Mouse (Mus musculus): ENCODE results near the gene Ccdc181. TPM values are rescaled to one million over a fixed set of nuclear protein-coding genes. Genes with fewer than 3 reads are reported as not detected.

Ccdc181 gene
- 6.2 to 7.9 TPM (median 7.5 TPM) in 4 replicates for total RNA-seq (2023; ENCODE audit: inconsistent age)

DNA sequence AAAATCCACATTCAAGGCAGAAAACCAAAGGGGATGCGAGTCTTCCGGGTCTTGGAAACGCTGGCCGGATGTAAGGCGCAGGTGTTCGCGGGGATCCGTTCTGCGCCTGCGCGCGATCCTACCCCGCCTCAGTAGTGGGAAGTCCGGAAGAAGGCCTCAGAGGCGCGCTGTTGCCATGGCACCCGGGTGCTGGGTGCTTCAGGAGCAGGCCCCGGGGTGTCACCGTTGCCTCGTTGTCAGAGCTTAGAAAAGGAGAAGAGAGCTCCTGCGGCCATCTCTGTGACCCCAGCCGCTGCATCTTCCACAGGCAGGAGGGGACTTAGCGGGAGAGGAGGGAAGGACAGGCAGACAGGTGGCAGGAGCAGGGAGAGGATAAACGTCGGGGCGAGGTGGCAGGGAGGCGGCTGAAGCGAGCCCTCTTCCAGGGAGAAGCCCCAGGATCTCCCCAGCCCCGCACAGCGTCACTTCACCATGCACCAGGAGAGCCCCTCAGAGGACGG, at the start of gene Ccdc181:
TSS of gene Ccdc181 (plus strand) at position 131 of the 500 bp plus-strand sequence.

DNA sequence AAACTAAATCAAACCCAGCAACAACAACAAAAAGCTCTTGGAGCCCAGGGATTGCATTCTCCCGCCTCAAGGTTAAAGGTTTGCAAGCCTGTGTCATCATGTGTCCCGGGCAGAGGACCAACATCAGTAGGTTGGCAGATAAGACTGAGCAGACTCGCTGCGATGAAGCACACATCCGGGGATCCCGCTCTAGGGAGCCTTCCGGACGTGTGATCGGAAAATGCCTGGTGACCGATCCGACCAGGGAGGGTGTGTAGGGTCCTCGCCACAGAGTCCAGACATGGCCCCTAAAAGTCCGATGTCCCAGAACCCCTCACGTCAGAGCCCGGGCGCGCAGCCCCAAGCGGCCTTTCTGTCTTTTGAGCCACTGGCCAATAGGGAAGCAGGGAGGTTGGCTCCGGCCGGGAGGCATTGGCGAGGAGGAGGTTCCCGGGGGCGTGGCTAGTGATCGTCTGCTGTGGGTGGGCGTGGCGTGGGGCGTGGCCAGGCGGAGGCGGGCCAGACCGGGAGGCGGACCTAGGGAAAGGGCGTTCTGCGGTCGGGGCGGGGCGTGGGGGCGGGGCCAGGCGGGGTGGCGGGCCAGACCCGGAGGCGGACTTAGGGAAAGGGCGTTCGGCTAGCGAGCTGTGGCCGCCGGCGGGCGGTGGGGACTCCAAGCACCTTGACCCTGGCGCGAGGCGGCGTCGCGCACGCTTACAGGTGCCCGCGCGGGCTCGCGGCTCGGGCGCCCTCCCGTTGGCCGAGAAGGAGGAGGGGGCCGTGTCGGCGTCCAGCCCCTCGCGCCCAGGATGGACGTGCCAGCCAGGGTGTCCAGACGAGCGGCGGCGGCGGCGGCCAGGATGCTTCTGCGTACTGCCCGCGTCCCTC, 26.7 kb upstream of the Ccdc181 start, which contains the start of gene Slc19a2:
TSS of gene Slc19a2 (plus strand) at position 582 of the 867 bp plus-strand sequence.

DNA sequence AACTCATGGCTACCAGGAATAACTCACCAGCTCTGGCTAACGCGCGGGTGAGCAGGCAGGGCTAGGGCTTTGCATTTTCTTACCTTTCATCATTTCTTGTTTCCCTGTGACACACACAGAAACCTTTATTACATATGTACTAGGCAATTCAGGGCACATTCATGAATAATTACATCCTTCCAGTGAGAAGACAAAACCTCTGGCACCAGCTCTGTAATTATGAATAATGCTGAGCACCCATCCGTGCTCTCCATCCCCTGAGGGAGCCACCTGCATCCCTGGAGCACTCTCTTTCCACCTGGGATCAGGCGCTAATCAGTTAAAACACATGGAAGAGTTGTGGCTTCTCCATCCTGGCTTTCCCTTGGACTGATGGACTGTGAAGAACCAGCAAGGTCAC, 28.4 kb downstream of the Ccdc181 start, which contains the start of gene Nme7:
TSS of gene Nme7 (plus strand) at position 301 of the 400 bp plus-strand sequence.

DNA sequence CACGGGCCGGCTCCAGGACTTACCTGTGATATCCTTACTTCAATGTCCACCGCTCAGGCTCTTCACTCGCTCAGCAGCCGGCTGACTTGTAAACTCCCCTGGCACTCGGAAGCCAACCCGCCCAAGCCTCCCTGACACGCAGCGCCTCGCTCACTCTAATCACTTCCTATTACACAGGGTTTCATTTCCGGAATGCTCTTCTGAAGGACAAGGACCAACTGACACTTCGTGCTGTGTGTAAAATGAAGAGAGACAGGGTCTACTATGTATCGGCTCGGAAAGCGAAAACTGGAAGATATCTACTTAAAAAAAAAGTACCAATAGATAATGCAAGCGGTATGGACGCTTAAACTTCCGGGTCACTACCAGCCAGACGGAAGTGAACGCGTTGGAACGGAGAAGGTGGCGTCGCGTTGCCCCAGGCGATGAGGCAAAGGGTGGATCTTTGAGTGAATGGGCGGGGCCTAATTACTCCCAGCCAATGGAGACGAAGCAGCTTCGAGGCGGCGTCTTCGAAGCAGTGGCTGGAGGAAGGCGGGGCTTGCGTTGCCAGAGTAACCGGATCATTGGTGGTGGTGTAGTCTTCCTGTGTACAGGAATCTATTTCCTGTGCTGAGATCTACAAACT, 31.9 kb downstream of the Ccdc181 start, which contains the start of gene Blzf1:
TSS of gene Blzf1 (minus strand) at position 366 of the 628 bp plus-strand sequence.

Other genes starting within 250 kb of the Ccdc181 start
- not detected in 4 replicates for gene Sele, start 227.4 kb upstream of the Ccdc181 start, total RNA-seq (2023; ENCODE audit: inconsistent age)
- 536 to 644 TPM (median 601 TPM) in 4 replicates for gene Sell, start 213.6 kb upstream of the Ccdc181 start, total RNA-seq (2023; ENCODE audit: inconsistent age)
- gene Selp, start 160.3 kb upstream of the Ccdc181 start, total RNA-seq (2023; ENCODE audit: inconsistent age) = 1.2 to 1.8 TPM (median 1.6 TPM) in 4 replicates
- gene F5, start 123.7 kb upstream of the Ccdc181 start, total RNA-seq (2023; ENCODE audit: inconsistent age) = 0.48 to 1.0 TPM (median 0.67 TPM) in 4 replicates
- gene Slc19a2, start 26.5 kb upstream of the Ccdc181 start, total RNA-seq (2023; ENCODE audit: inconsistent age) = 6.0 to 8.2 TPM (median 6.4 TPM) in 4 replicates
- 5.8 to 12.8 TPM (median 8.4 TPM) in 4 replicates for gene Nme7, start 28.5 kb downstream of the Ccdc181 start, total RNA-seq (2023; ENCODE audit: inconsistent age)
- 17.3 to 23.1 TPM (median 19.7 TPM) in 4 replicates for gene Blzf1, start 31.9 kb downstream of the Ccdc181 start, total RNA-seq (2023; ENCODE audit: inconsistent age)
- 16.1 to 28.1 TPM (median 21.4 TPM) in 4 replicates for gene Atp1b1, start 182.8 kb downstream of the Ccdc181 start, total RNA-seq (2023; ENCODE audit: inconsistent age)

Measured in B cell, adult (primary cell).